Mouse (Mus musculus): ENCODE measurements around the gene Nadk. TPM values are rescaled to one million over a fixed set of nuclear protein-coding genes. Genes with fewer than 3 reads are reported as not detected.
"Not testable (repeated sequence)": the region's sequence is repeated elsewhere in the genome, so short reads cannot be mapped to it uniquely, and the experiment has no call there.

The Nadk gene
- total RNA-seq, 2 experiments from 2014 or later, result 58.8 to 59.5 TPM

GRCm38 (mm10) chr4:155568632-155569370 lies 6.6 kb downstream of the Nadk start:
- intact Hi-C loops (cut with DNase I), result no loop called here

GRCm38 (mm10) chr4:155569818-155570217 lies 7.6 kb downstream of the Nadk start:
- intact Hi-C loops (cut with DNase I), result no loop called here
- DNase-seq, result no peak

More at GRCm38 (mm10) chr4:155568632-155569370, 6.6 kb downstream of the Nadk start:
- no peak for DNase-seq

GRCm38 (mm10) chr4:155570315-155570714 lies 8.1 kb downstream of the Nadk start:
- DNase-seq; intact Hi-C loops (cut with DNase I): not testable (repeated sequence)

- intact Hi-C loops (cut with DNase I), result no loop called here
Observed at GRCm38 (mm10) chr4:155571442-155571841, 9.3 kb downstream of the Nadk start.

GRCm38 (mm10) chr4:155573155-155573554 lies 11.0 kb downstream of the Nadk start:
- intact Hi-C loops (cut with DNase I), result no loop called here

More at GRCm38 (mm10) chr4:155571442-155571841, 9.3 kb downstream of the Nadk start:
- no peak for DNase-seq

GRCm38 (mm10) chr4:155573876-155574275 lies 11.7 kb downstream of the Nadk start:
- no peak for DNase-seq
- intact Hi-C loops (cut with DNase I), result no loop called here

More at GRCm38 (mm10) chr4:155573155-155573554, 11.0 kb downstream of the Nadk start:
- no peak for DNase-seq

- intact Hi-C loops (cut with DNase I), result no loop called here
- no peak for DNase-seq
Observed at GRCm38 (mm10) chr4:155574931-155575330, 12.8 kb downstream of the Nadk start.

GRCm38 (mm10) chr4:155575521-155575920 lies 13.3 kb downstream of the Nadk start:
- intact Hi-C loops (cut with DNase I), result no loop called here
- DNase-seq, result no peak

- DNase-seq, result no peak
- intact Hi-C loops (cut with DNase I), result no loop called here
Observed at GRCm38 (mm10) chr4:155577132-155577531, 15.0 kb downstream of the Nadk start.

- no peak for DNase-seq
- intact Hi-C loops (cut with DNase I), result no loop called here
Observed at GRCm38 (mm10) chr4:155577741-155578140, 15.6 kb downstream of the Nadk start.

- intact Hi-C loops (cut with DNase I), result no loop called here
- DNase-seq, result no peak
Observed at GRCm38 (mm10) chr4:155578336-155579125, 16.4 kb downstream of the Nadk start.

- intact Hi-C loops (cut with DNase I), result loop anchor here (2.0 kb wide), 1 partner anchor 100 kb away; no protein-coding TSS in a partner anchor
- peak; percentile 55 for DNase-seq
Observed at GRCm38 (mm10) chr4:155580420-155580819, 18.2 kb downstream of the Nadk start.

- DNase-seq, result no peak
- intact Hi-C loops (cut with DNase I), result no loop called here
Observed at GRCm38 (mm10) chr4:155582279-155582905, 20.2 kb downstream of the Nadk start.

- no peak for DNase-seq
- intact Hi-C loops (cut with DNase I), result no loop called here
Observed at GRCm38 (mm10) chr4:155589356-155589755, 27.2 kb downstream of the Nadk start.

GRCm38 (mm10) chr4:155591012-155591719 lies 29.0 kb downstream of the Nadk start:
- DNase-seq, result no peak
- intact Hi-C loops (cut with DNase I), result no loop called here

GRCm38 (mm10) chr4:155593780-155594179 lies 31.6 kb downstream of the Nadk start:
- no peak for DNase-seq
- intact Hi-C loops (cut with DNase I), result no loop called here

GRCm38 (mm10) chr4:155595777-155596176 lies 33.6 kb downstream of the Nadk start:
- intact Hi-C loops (cut with DNase I), result no loop called here
- no peak for DNase-seq

- DNase-seq, result no peak
- intact Hi-C loops (cut with DNase I), result no loop called here
Observed at GRCm38 (mm10) chr4:155596606-155597005, 34.4 kb downstream of the Nadk start.

- DNase-seq, result no peak
- intact Hi-C loops (cut with DNase I), result no loop called here
Observed at GRCm38 (mm10) chr4:155598536-155598935, 36.4 kb downstream of the Nadk start.

Data from left cerebral cortex, postnatal 4 days (tissue).